25 mouse cellular contexts compared by ENCODE assay signal in genomic region chr19:15942421-15943116, GRCm38 (mm10). TPM values are rescaled to one million over a fixed set of nuclear protein-coding genes. Genes with fewer than 3 reads are reported as not detected.
DNase-seq lines count a peak whose midpoint lies in the region; ATAC-seq and TF ChIP-seq lines count a peak whose summit lies in the region.
"Had no signal": no experiment of that assay in that cellular context is flagged by ENCODE, and none has a peak within 500 bp of the region (broad histone marks: within the 10 kb centered on the region; RNA-seq: fewer than 3 reads in every experiment).

No protein-coding gene starts in this region.

- TF ChIP-seq POLR2A in ES-Bruce4 (IDR thresholded peaks at IDR 0.05; ENCODE audit: insufficient read depth, low read length) = no peak

- H3K27me3 ChIP-seq in liver, embryonic 15.5 days = no peaks in the 10 kb centered on the region
- no peaks in the 10 kb centered on the region for H3K27me3 ChIP-seq in ES-Bruce4 (ENCODE audit: control insufficient read depth, insufficient read depth, low read length, poor library complexity, severe bottlenecking)
- H3K27me3 ChIP-seq: embryonic facial prominence, embryonic 15.5 days; heart, embryonic 13.5 days; limb, embryonic 13.5 days; midbrain, embryonic 15.5 days; neural tube, embryonic 12.5 days had no signal

- no peak overlapping the region for H3K9ac ChIP-seq in liver, embryonic 15.5 days
- peak overlapping the region; percentile 35 for H3K9ac ChIP-seq in ES-Bruce4 (ENCODE audit: low read depth, poor library complexity, severe bottlenecking)
- H3K9ac ChIP-seq: embryonic facial prominence, embryonic 15.5 days; heart, embryonic 13.5 days; hindbrain, embryonic 14.5 days; limb, embryonic 13.5 days; midbrain, embryonic 15.5 days; neural tube, embryonic 12.5 days had no signal

- no peak overlapping the region for H3K4me3 ChIP-seq in liver, embryonic 15.5 days (replicated peaks)
- H3K4me3 ChIP-seq in ES-Bruce4 (ENCODE audit: low read depth, low read length) = no peak overlapping the region; the same call in 1 of the 2 replicates
- H3K4me3 ChIP-seq: embryonic facial prominence, embryonic 15.5 days; heart, adult 2 months; heart, embryonic 13.5 days; limb, embryonic 13.5 days; midbrain, embryonic 15.5 days; neural tube, embryonic 12.5 days had no signal

- ATAC-seq in liver, embryonic 15.5 days (ENCODE audit: insufficient read depth) = no peak
- ATAC-seq: midbrain, embryonic 15.5 days had no signal

- no peaks in the 10 kb centered on the region for H3K4me1 ChIP-seq in liver, embryonic 15.5 days (replicated peaks)
- H3K4me1 ChIP-seq in ES-Bruce4 (ENCODE audit: control insufficient read depth, insufficient read depth, low read length) = peaks cover 5% of the 10 kb centered on the region
- H3K4me1 ChIP-seq: embryonic facial prominence, embryonic 15.5 days; heart, embryonic 13.5 days; limb, embryonic 13.5 days; midbrain, embryonic 15.5 days had no signal

- WGBS in liver, embryonic 15.5 days (ENCODE audit: insufficient replicate concordance) = 68% methylated on average over 11 of the region's 11 CpGs

- 0 out of 2 replicates have a peak, but pooled peaks have one; percentile 8 for TF ChIP-seq EP300 in ES-Bruce4 (IDR thresholded peaks at IDR 0.05; ENCODE audit: insufficient read depth, low read depth, low read length)

- peak; percentile 18 for DNase-seq in embryo, embryonic 10 days (ENCODE audit: low spot score)
- no peak for DNase-seq in embryo, embryonic 11 days
- DNase-seq in liver (no peak), ZHBTc4 (ENCODE audit: low read depth, low spot score) (peak; percentile 96)
- no peak for DNase-seq in left cerebral cortex, postnatal 36 days (ENCODE audit: low spot score in 2 of 2)
- no peak for DNase-seq in adrenal gland, adult 18-20 months (ENCODE audit: low spot score in 2 of 2)
- DNase-seq: adrenal gland, adult 8-10 months; cerebellum, adult 18-20 months; cerebellum, postnatal 14 days; gastrocnemius, postnatal 36 days; heart, adult 2 months; heart, postnatal 14 days; kidney, adult 2 months; lung, adult 2 months; lung, postnatal 4 days; right cerebral cortex, postnatal 25 days; spleen, adult 18-20 months had no signal

- TF ChIP-seq CTCF in ES-Bruce4 (IDR thresholded peaks at IDR 0.05; ENCODE audit: low read depth, low read length) = no peak

- H3K9me3 ChIP-seq in liver, embryonic 15.5 days (replicated peaks) = no peaks in the 10 kb centered on the region
- H3K9me3 ChIP-seq in ES-Bruce4 (replicated peaks; ENCODE audit: control insufficient read depth, insufficient read depth, low read length, poor library complexity, severe bottlenecking) = no peaks in the 10 kb centered on the region
- H3K9me3 ChIP-seq: embryonic facial prominence, embryonic 15.5 days; heart, embryonic 13.5 days; limb, embryonic 13.5 days; midbrain, embryonic 15.5 days; neural tube, embryonic 12.5 days had no signal

- intact Hi-C loops in left cerebral cortex, postnatal 36 days (cut with DNase I) = no loop called here

- 0 out of 2 replicates have a peak overlapping the region, but pooled peaks have one; percentile 33 for H3K27ac ChIP-seq in liver, embryonic 15.5 days (replicated peaks)
- H3K27ac ChIP-seq in ES-Bruce4 (ENCODE audit: insufficient read depth, low read length) = peak overlapping the region; percentile 88
- H3K27ac ChIP-seq: heart, adult 2 months; heart, embryonic 13.5 days; hindbrain, embryonic 14.5 days; limb, embryonic 13.5 days; midbrain, embryonic 15.5 days; neural tube, embryonic 12.5 days had no signal

- no peaks in the 10 kb centered on the region for H3K36me3 ChIP-seq in liver, embryonic 15.5 days (replicated peaks)
- H3K36me3 ChIP-seq in ES-Bruce4 (ENCODE audit: control insufficient read depth, insufficient read depth, low read length, poor library complexity, severe bottlenecking) = no peaks in the 10 kb centered on the region
- H3K36me3 ChIP-seq: embryonic facial prominence, embryonic 15.5 days; heart, embryonic 13.5 days; limb, embryonic 13.5 days; midbrain, embryonic 15.5 days; neural tube, embryonic 12.5 days had no signal

- H3K4me2 ChIP-seq in liver, embryonic 15.5 days = no peak overlapping the region
- H3K4me2 ChIP-seq: embryonic facial prominence, embryonic 15.5 days; heart, embryonic 13.5 days; hindbrain, embryonic 14.5 days; limb, embryonic 13.5 days; midbrain, embryonic 15.5 days; neural tube, embryonic 12.5 days had no signal

RNA-seq across cellular contexts. Expression of gene Psat1, which starts 4.6 kb away (rescaled TPM):
- 169 and 208 TPM in 2 replicates for polyA plus RNA-seq in liver, embryonic 15.5 days (2015; fragmentation: Nextera tagmentation; extraction: Ambion mirVana)
- 213 and 228 TPM in 2 replicates for polyA plus RNA-seq in ES-Bruce4 (2011; ENCODE audit: insufficient read depth, insufficient read length, low read depth, missing spikeins)
- total RNA-seq in left cerebral cortex, postnatal 36 days (2021) = 100 to 1,000 TPM in 1 of 2 experiments, 10 to 100 TPM in 1; 96.4 to 119 TPM
- 100 to 1,000 TPM in 1 of 2 experiments, 10 to 100 TPM in 1; 39.0 to 120 TPM for total RNA-seq in adrenal gland, adult 18-20 months (2021)

RNA-seq across cellular contexts. Expression of gene Cep78, which starts 42.2 kb away (rescaled TPM):
- 7.3 and 7.8 TPM in 2 replicates for polyA plus RNA-seq in liver, embryonic 15.5 days (2015; fragmentation: Nextera tagmentation; extraction: Ambion mirVana)
- polyA plus RNA-seq in ES-Bruce4 (2011; ENCODE audit: insufficient read depth, insufficient read length, low read depth, missing spikeins) = 31.0 and 33.6 TPM in 2 replicates
- total RNA-seq in left cerebral cortex, postnatal 36 days (2021) = 10 to 100 TPM in 1 of 2 experiments, 1 to 10 TPM in 1; 8.4 to 10.4 TPM
- total RNA-seq in adrenal gland, adult 18-20 months (2021) = 1 to 10 TPM; 5.4 to 6.8 TPM

Comparison
In these comparisons a context has a peak if more than half of its experiments do, and no peak if none do; other contexts are left out.
1. DNase-seq: peak in embryo, embryonic 10 days (single experiment) and ZHBTc4 (single experiment); none in embryo, embryonic 11 days (single experiment), liver (single experiment), left cerebral cortex, postnatal 36 days (0 of 2) and adrenal gland, adult 18-20 months (0 of 2).